Mouse (Mus musculus) retina, embryonic 14.5 days (tissue): ENCODE measurements around the gene Ccdc115.
"Not testable (repeated sequence)": the region's sequence is repeated elsewhere in the genome, so short reads cannot be mapped to it uniquely, and the experiment has no call there.

Experiments used
- DNase-seq: peaks from one replicate; pipeline ENCODE4 v3.0.0-alpha.2; 2015; ENCODE audit warnings: low spot score

Ccdc115 gene

GRCm38 (mm10) chr1:34438381-34439051, 956 bp downstream of the Ccdc115 start:
- no peak for DNase-seq

- DNase-seq = not testable (repeated sequence)
These were observed 2.1 kb downstream of the Ccdc115 start for GRCm38 (mm10) chr1:34437366-34437765.

GRCm38 (mm10) chr1:34436374-34436773, 3.1 kb downstream of the Ccdc115 start:
- no peak for DNase-seq

GRCm38 (mm10) chr1:34435371-34436120, 3.9 kb downstream of the Ccdc115 start:
- no peak for DNase-seq

- DNase-seq = peak; percentile 94
These were observed 4.8 kb downstream of the Ccdc115 start for GRCm38 (mm10) chr1:34434660-34435160.

GRCm38 (mm10) chr1:34433891-34434521, 5.5 kb downstream of the Ccdc115 start:
- DNase-seq = peak; percentile 53

GRCm38 (mm10) chr1:34432776-34433481, 6.5 kb downstream of the Ccdc115 start:
- DNase-seq = peak; percentile 71

GRCm38 (mm10) chr1:34432411-34432775, 7.1 kb downstream of the Ccdc115 start:
- no peak for DNase-seq

GRCm38 (mm10) chr1:34431431-34431830, 8.0 kb downstream of the Ccdc115 start:
- DNase-seq = no peak

- DNase-seq = no peak
These were observed 8.5 kb downstream of the Ccdc115 start for GRCm38 (mm10) chr1:34430981-34431380.

- no peak for DNase-seq
These were observed 10.2 kb downstream of the Ccdc115 start for GRCm38 (mm10) chr1:34429281-34429680.

- DNase-seq = no peak
These were observed 11.0 kb downstream of the Ccdc115 start for GRCm38 (mm10) chr1:34428466-34428865.

- peak; percentile 92 for DNase-seq
These were observed 40.1 kb downstream of the Ccdc115 start for GRCm38 (mm10) chr1:34399182-34399953.

- DNase-seq = no peak
These were observed 43.2 kb downstream of the Ccdc115 start for GRCm38 (mm10) chr1:34396321-34396720.

GRCm38 (mm10) chr1:34389234-34389891, 50.1 kb downstream of the Ccdc115 start:
- no peak for DNase-seq

GRCm38 (mm10) chr1:34388849-34389233, 50.6 kb downstream of the Ccdc115 start:
- no peak for DNase-seq

- DNase-seq = peak; percentile 16
These were observed 51.8 kb downstream of the Ccdc115 start for GRCm38 (mm10) chr1:34387346-34388327.
